Mouse (Mus musculus): ENCODE measurements around the gene Cacfd1.

The Cacfd1 gene

GRCm38 (mm10) chr2:27070247-27070813, 60.6 kb downstream of the Cacfd1 start:
- no peak for ATAC-seq (ENCODE audit: insufficient number of reproducible peaks, low FRiP score, low TSS enrichment)
